Comparison of ENCODE assay signal across 11 mouse cellular contexts in the genomic region with DNA sequence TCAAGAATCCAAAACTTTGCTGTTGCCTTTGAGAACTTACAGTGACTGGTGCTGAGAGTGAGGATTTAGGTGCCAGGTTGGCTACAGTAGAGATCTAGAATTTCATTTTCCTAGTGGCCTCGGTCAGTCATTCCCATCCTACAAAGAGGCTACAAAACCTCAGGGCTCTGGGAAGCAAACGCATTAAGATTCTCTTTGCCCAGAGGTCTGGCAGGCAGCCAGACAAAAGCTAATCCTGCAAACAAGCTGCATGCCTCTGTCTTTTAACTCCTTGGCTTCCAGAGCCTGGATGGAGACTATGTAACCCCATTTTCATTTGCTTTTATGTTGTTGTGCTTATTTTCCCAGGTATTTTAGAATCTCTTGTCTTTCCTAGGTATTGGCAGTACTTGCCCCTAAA. TPM values are rescaled to one million over a fixed set of nuclear protein-coding genes. Genes with fewer than 3 reads are reported as not detected.
DNase-seq lines count a peak whose midpoint lies in the region; ATAC-seq and TF ChIP-seq lines count a peak whose summit lies in the region.
"Had no signal": no experiment of that assay in that cellular context is flagged by ENCODE, and none has a peak within 500 bp of the region (broad histone marks: within the 10 kb centered on the region; RNA-seq: fewer than 3 reads in every experiment).

No protein-coding gene starts in this region.

- no peaks in the 10 kb centered on the region for H3K27me3 ChIP-seq in embryonic facial prominence, embryonic 11.5 days (ENCODE audit: control insufficient read depth, insufficient read depth, low read length)
- no peaks in the 10 kb centered on the region for H3K27me3 ChIP-seq in embryonic facial prominence, embryonic 10.5 days (replicated peaks; ENCODE audit: low read depth, poor library complexity, severe bottlenecking)
- no peaks in the 10 kb centered on the region for H3K27me3 ChIP-seq in thymus, adult 2 months (ENCODE audit: control insufficient read depth, insufficient read depth, low read length)
- H3K27me3 ChIP-seq: embryonic facial prominence, embryonic 12.5 days; hindbrain, embryonic 15.5 days; liver, embryonic 15.5 days had no signal

- no peak overlapping the region for H3K4me2 ChIP-seq in embryonic facial prominence, embryonic 11.5 days (ENCODE audit: low read depth, low read length)
- H3K4me2 ChIP-seq: embryonic facial prominence, embryonic 12.5 days; hindbrain, embryonic 15.5 days; liver, embryonic 15.5 days had no signal

- peak; percentile 19 for DNase-seq in embryonic facial prominence, embryonic 11.5 days (ENCODE audit: low spot score)
- DNase-seq in embryonic facial prominence, embryonic 10.5 days (ENCODE audit: low spot score): no peak
- DNase-seq in left cerebral cortex, postnatal 10 days (ENCODE audit: extremely low spot score in 1 of 2, low spot score in 2 of 2): peak; percentile 14 to 48
- DNase-seq in left cerebral cortex, adult 11 months (ENCODE audit: low spot score): no peak
- DNase-seq in adipocyte (ENCODE audit: low spot score): peak; percentile 64
- DNase-seq in lung, postnatal 4 days: peak; percentile 23 to 46
- no peak for DNase-seq in T-cell, adult 2 months (ENCODE audit: low spot score)
- DNase-seq in thymus, adult 2 months: no peak

- H3K9me3 ChIP-seq in embryonic facial prominence, embryonic 11.5 days (replicated peaks; ENCODE audit: control insufficient read depth, low read length): no peaks in the 10 kb centered on the region
- H3K9me3 ChIP-seq in embryonic facial prominence, embryonic 10.5 days: no peaks in the 10 kb centered on the region
- H3K9me3 ChIP-seq: embryonic facial prominence, embryonic 12.5 days; hindbrain, embryonic 15.5 days; liver, embryonic 15.5 days had no signal

- H3K4me3 ChIP-seq in embryonic facial prominence, embryonic 11.5 days (ENCODE audit: low read depth, low read length): no peak overlapping the region
- H3K4me3 ChIP-seq in embryonic facial prominence, embryonic 10.5 days: no peak overlapping the region
- H3K4me3 ChIP-seq in thymus, adult 2 months (ENCODE audit: control insufficient read depth, insufficient read depth, low read length): no peak overlapping the region
- H3K4me3 ChIP-seq: embryonic facial prominence, embryonic 12.5 days; hindbrain, embryonic 15.5 days; liver, embryonic 15.5 days had no signal

- H3K27ac ChIP-seq in embryonic facial prominence, embryonic 11.5 days (replicated peaks; ENCODE audit: low read depth, low read length): no peak overlapping the region
- H3K27ac ChIP-seq in embryonic facial prominence, embryonic 10.5 days (replicated peaks): no peak overlapping the region
- no peak overlapping the region for H3K27ac ChIP-seq in thymus, adult 2 months (ENCODE audit: control insufficient read depth, insufficient read depth, low read length)
- H3K27ac ChIP-seq: embryonic facial prominence, embryonic 12.5 days; hindbrain, embryonic 15.5 days; liver, embryonic 15.5 days had no signal

- WGBS in embryonic facial prominence, embryonic 11.5 days: 30% methylated on average over 2 of the region's 2 CpGs
- WGBS in embryonic facial prominence, embryonic 10.5 days: 42% methylated on average over 2 of the region's 2 CpGs
- 86% methylated on average over 2 of the region's 2 CpGs for WGBS in thymus, adult 2 months

- ATAC-seq in embryonic facial prominence, embryonic 11.5 days (replicated peaks; ENCODE audit: insufficient number of reproducible peaks, low FRiP score, low TSS enrichment, low read depth): no peak

- H3K4me1 ChIP-seq in embryonic facial prominence, embryonic 11.5 days (ENCODE audit: control insufficient read depth, insufficient read depth, low read length): no peaks in the 10 kb centered on the region
- H3K4me1 ChIP-seq in embryonic facial prominence, embryonic 10.5 days: no peaks in the 10 kb centered on the region
- H3K4me1 ChIP-seq in thymus, adult 2 months (replicated peaks; ENCODE audit: control insufficient read depth, insufficient read depth, low read length): no peaks in the 10 kb centered on the region
- H3K4me1 ChIP-seq: embryonic facial prominence, embryonic 12.5 days; hindbrain, embryonic 15.5 days; liver, embryonic 15.5 days had no signal

- TF ChIP-seq CTCF in thymus, adult 2 months (IDR thresholded peaks at IDR 0.05; ENCODE audit: borderline replicate concordance, control insufficient read depth, extremely low read depth, insufficient read depth, low read length, poor library complexity): no peak

- H3K36me3 ChIP-seq in embryonic facial prominence, embryonic 11.5 days (replicated peaks; ENCODE audit: control insufficient read depth, insufficient read depth, low read depth, low read length): no peaks in the 10 kb centered on the region
- H3K36me3 ChIP-seq in embryonic facial prominence, embryonic 10.5 days (replicated peaks): peaks cover 33% of the 10 kb centered on the region
- H3K36me3 ChIP-seq in thymus, adult 2 months (ENCODE audit: control insufficient read depth, insufficient read depth, low read length): no peaks in the 10 kb centered on the region
- H3K36me3 ChIP-seq: embryonic facial prominence, embryonic 12.5 days; hindbrain, embryonic 15.5 days had no signal

- intact Hi-C loops in left cerebral cortex, postnatal 10 days (cut with DNase I): loop anchor here (10.0 kb wide), 1 partner anchor 63 kb away; no protein-coding TSS in a partner anchor

- no peak overlapping the region for H3K9ac ChIP-seq in embryonic facial prominence, embryonic 11.5 days (replicated peaks; ENCODE audit: low read length)
- H3K9ac ChIP-seq: embryonic facial prominence, embryonic 12.5 days; hindbrain, embryonic 15.5 days; liver, embryonic 15.5 days had no signal

- TF ChIP-seq POLR2A in thymus, adult 2 months (IDR thresholded peaks at IDR 0.05; ENCODE audit: control insufficient read depth, extremely low read depth, insufficient read depth, low read length, poor library complexity): no peak

RNA-seq across cellular contexts. Expression of gene Ocrl, which starts 25.6 kb away (rescaled TPM):
- polyA plus RNA-seq in embryonic facial prominence, embryonic 11.5 days (2014; fragmentation: Nextera tagmentation; extraction: Ambion mirVana): 21.0 and 22.7 TPM in 2 replicates
- 17.1 and 17.5 TPM in 2 replicates for polyA plus RNA-seq in embryonic facial prominence, embryonic 10.5 days (2016; fragmentation: Nextera tagmentation; extraction: Ambion mirVana)
- total RNA-seq in left cerebral cortex, postnatal 10 days (2021): 10 to 100 TPM; 49.3 to 54.3 TPM
- 7.1 and 8.2 TPM in 2 replicates for polyA plus RNA-seq in thymus, adult 2 months (2012; rRNA removed)

RNA-seq across cellular contexts. Expression of gene Smarca1, which starts 45.0 kb away (rescaled TPM):
- 35.8 and 37.4 TPM in 2 replicates for polyA plus RNA-seq in embryonic facial prominence, embryonic 11.5 days (2014; fragmentation: Nextera tagmentation; extraction: Ambion mirVana)
- 14.7 and 17.9 TPM in 2 replicates for polyA plus RNA-seq in embryonic facial prominence, embryonic 10.5 days (2016; fragmentation: Nextera tagmentation; extraction: Ambion mirVana)
- total RNA-seq in left cerebral cortex, postnatal 10 days (2021): 10 to 100 TPM; 44.7 to 48.7 TPM
- polyA plus RNA-seq in thymus, adult 2 months (2012; rRNA removed): 0.08 and 0.09 TPM in 2 replicates

Comparison
In these comparisons a context has a peak if more than half of its experiments do, and no peak if none do; other contexts are left out.
1. DNase-seq: peak in embryonic facial prominence, embryonic 11.5 days (single experiment), left cerebral cortex, postnatal 10 days (2 of 2), adipocyte (single experiment) and lung, postnatal 4 days (2 of 2); none in embryonic facial prominence, embryonic 10.5 days (single experiment), left cerebral cortex, adult 11 months (single experiment), T-cell, adult 2 months (single experiment) and thymus, adult 2 months (single experiment).
2. RNA of gene Smarca1, which starts 45.0 kb away (polyA plus RNA-seq): 35.8 to 37.4 TPM in embryonic facial prominence, embryonic 11.5 days and 14.7 to 17.9 TPM in embryonic facial prominence, embryonic 10.5 days; 0.08 to 0.09 TPM in thymus, adult 2 months; every median in the first group is over 10 times any median in the second.